Mouse (Mus musculus) left cerebral cortex, postnatal 25 days (tissue): ENCODE measurements at regions not wholly inside any gene's neighbourhood (a gene's known extent, or its start where the extent isn't known, plus 50 kb on each side); places are given as distances from the start of the nearest gene placed in this dataset.

Experiments used
- DNase-seq, 2 experiments: peaks; one replicate each; pipeline ENCODE4 v3.0.0; 2022; ENCODE audit warnings: low spot score in 2 of 2, mixed read lengths in 1 of 2
- intact Hi-C: fragments of 180-260 bp; cut with DNase I; formaldehyde crosslinking; loops from one replicate; pipeline ENCODE4 v1.15.1; 2025

DNA sequence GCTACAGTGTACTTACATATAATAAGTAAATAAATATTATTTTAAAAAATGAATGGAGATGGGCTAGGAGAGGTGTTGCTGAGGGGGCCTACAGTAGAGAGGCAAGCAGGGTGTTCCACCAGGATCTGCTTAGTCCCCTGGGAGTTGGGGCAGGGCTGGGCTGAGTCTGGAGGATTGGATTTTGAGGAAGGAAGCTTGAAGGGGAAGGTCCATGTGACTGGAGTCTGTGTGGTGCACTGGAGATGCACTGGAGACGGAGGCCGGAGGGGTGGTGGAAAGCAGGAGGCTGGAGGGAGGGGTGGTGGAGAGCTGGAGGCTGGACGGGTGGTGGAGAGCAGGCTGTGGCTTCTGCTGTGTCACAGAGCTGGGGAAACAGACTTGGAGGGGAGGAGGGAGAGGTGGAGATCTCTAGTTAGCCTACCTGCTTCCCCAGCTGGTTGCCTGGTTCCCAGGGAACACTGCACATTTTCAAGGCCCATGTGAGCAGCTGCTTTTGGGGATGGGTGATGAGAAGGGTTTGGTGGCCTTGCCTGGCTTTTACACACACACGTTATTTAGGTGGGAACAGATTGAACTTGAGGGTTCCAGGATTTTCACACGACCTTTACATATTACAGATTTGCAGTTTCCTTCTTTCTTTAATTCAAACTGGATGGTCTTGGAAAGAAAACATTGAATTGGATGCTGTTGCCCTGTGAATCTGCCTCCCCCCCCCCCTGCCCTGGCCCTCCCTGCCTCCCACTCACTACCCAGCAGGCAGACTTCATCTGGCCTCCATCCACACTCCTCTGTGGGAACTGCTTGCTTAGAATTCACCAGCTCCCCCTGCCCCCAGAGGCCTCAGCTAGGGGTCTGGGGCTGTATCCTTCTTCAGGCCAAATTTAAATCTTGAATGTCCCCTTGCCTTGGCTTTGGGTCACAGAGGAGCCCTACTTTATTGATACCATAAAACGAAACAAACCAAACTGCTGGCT lies 51.7 kb upstream of the Slc35c1 start:
- peak in 1 of 2 experiments; percentile 57 for DNase-seq
- intact Hi-C loops, result no loop called here
